Mouse (Mus musculus) ES-E14 (cell line): ENCODE results near the gene Hist1h2ah. TPM values are rescaled to one million over a fixed set of nuclear protein-coding genes. Genes with fewer than 3 reads are reported as not detected.

Source experiments
- DNase-seq: peaks from one replicate; pipeline ENCODE4 v3.0.0-alpha.2; 2013; ENCODE audit warnings: low read depth, low spot score
- H3K27ac ChIP-seq: 2 replicates; pipeline ENCODE4 v1.5.1; 2012; ENCODE audit warnings: low read depth, mild to moderate bottlenecking, low read length, moderate library complexity, mixed read lengths; ENCODE audit not compliant: poor library complexity, insufficient read depth, severe bottlenecking
- H3K36me3 ChIP-seq: 2 replicates; pipeline ENCODE4 v1.6.1; 2012; ENCODE audit warnings: mild to moderate bottlenecking, low read length, moderate library complexity, mixed read lengths; ENCODE audit not compliant: control insufficient read depth, poor library complexity, insufficient read depth, severe bottlenecking
- H3K4me1 ChIP-seq, 2 experiments: fragments of 150-350 bp in 1 of 2; sonication (generic) in 1 of 2; 2 replicates each; pipeline ENCODE4 v1.6.1; 2012; ENCODE audit warnings: low read length in 2 of 2, mild to moderate bottlenecking in 1 of 2, mixed read lengths in 1 of 2; ENCODE audit not compliant: control insufficient read depth in 2 of 2, insufficient read depth in 2 of 2, poor library complexity in 1 of 2
- H3K4me3 ChIP-seq, 2 experiments: fragments of 150-350 bp in 1 of 2; sonication (generic) in 1 of 2; 2 replicates each; pipeline ENCODE4 v1.5.1; 2012; ENCODE audit warnings: low read length in 2 of 2, low read depth in 1 of 2, mild to moderate bottlenecking in 1 of 2, mixed read lengths in 1 of 2; ENCODE audit not compliant: insufficient read depth in 1 of 2, poor library complexity in 1 of 2, severe bottlenecking in 1 of 2
- H3K9ac ChIP-seq: 2 replicates; pipeline ENCODE4 v1.6.1; 2012; ENCODE audit warnings: low read depth, mild to moderate bottlenecking, low read length, mixed read lengths; ENCODE audit not compliant: poor library complexity, insufficient read depth, severe bottlenecking
- H3K9me3 ChIP-seq: fragments of 150-350 bp; sonication (generic); 2 replicates; pipeline ENCODE4 v1.6.1; 2012; ENCODE audit warnings: low read depth, mild to moderate bottlenecking, low read length; ENCODE audit not compliant: control insufficient read depth, insufficient read depth
- CHD2 ChIP-seq: IDR thresholded peaks from 2 replicates; pipeline ENCODE4 v1.6.1; 2014; ENCODE audit warnings: mild to moderate bottlenecking, low read depth, low read length, inconsistent platforms
- HCFC1 ChIP-seq: IDR thresholded peaks from 2 replicates; pipeline ENCODE4 v1.6.1; 2012; ENCODE audit warnings: low read length, inconsistent platforms, borderline replicate concordance; ENCODE audit not compliant: insufficient read depth
- MAFK ChIP-seq: IDR thresholded peaks from 2 replicates; pipeline ENCODE4 v1.6.1; 2014; ENCODE audit warnings: mild to moderate bottlenecking, low read depth, low read length, inconsistent platforms; ENCODE audit not compliant: insufficient read depth
- ZC3H11A ChIP-seq: IDR thresholded peaks from 2 replicates; pipeline ENCODE4 v1.6.1; 2012; ENCODE audit warnings: low read depth, mild to moderate bottlenecking, inconsistent platforms, low read length, borderline replicate concordance
- ZNF384 ChIP-seq: IDR thresholded peaks from 2 replicates; pipeline ENCODE4 v1.6.1; 2012; ENCODE audit warnings: low read depth, low read length, inconsistent platforms
- in situ Hi-C, 2 experiments: fragments of 600-800 bp; cut with MboI; formaldehyde crosslinking; loops; one replicate each; pipeline ENCODE4 v1.15.1; 2025; ENCODE audit warnings: low sequenced_read_pairs in 2 of 2, inconsistent platforms in 1 of 2; ENCODE audit not compliant: unreplicated experiment in 2 of 2
- total RNA-seq: library from RNA; depleted of rRNA; stranded (reverse); fragments of 300-350 nt; gene quantifications from 2 replicates; pipeline ENCODE4 v1.2.3, GENCODE M21; 2012

Gene Hist1h2ah
- total RNA-seq, 1 experiment, result 1,543 TPM

GRCm38 (mm10) chr13:22039364-22039763, 4.0 kb upstream of the Hist1h2ah start:
- TF ChIP-seq MAFK, result no peak
- no peaks in the 10 kb centered on the region for H3K4me1 ChIP-seq
- H3K9ac ChIP-seq, result no peak overlapping the region; the same call in 1 of the 2 replicates
- in situ Hi-C loops, result loop anchor here (10.0 to 25.0 kb wide), 8 partner anchors 302 to 1723 kb away; partner anchors contain the start of genes Hist1h4j (in 2 of the 2), Abt1 (in 1 of the 2), Hist1h1a (in 1 of the 2) and Hist1h1d (in 1 of the 2)
- no peak for DNase-seq
- H3K27ac ChIP-seq, result no peak overlapping the region; the same call in 1 of the 2 replicates
- H3K4me3 ChIP-seq, result peak overlapping the region in 1 of 2 experiments; percentile 42; a peak in 1 of 4 replicates
- H3K36me3 ChIP-seq, result no peaks in the 10 kb centered on the region
- no peaks in the 10 kb centered on the region for H3K9me3 ChIP-seq

- H3K27ac ChIP-seq, result peak overlapping the region; percentile 47; the same call in 1 of the 2 replicates
- H3K36me3 ChIP-seq, result no peaks in the 10 kb centered on the region
- no peak for DNase-seq
- H3K4me1 ChIP-seq, result peaks cover 0 to 8% of the 10 kb centered on the region in 2 experiments; a peak in 1 of 4 replicates
- H3K4me3 ChIP-seq, result no peak overlapping the region
- H3K9me3 ChIP-seq, result no peaks in the 10 kb centered on the region
- TF ChIP-seq CHD2, result no peak
- TF ChIP-seq MAFK, result no peak
- TF ChIP-seq HCFC1, result no peak
- no peak for TF ChIP-seq ZNF384
- TF ChIP-seq ZC3H11A, result no peak
- in situ Hi-C loops, result loop anchor here (10.0 to 25.0 kb wide), 8 partner anchors 300 to 1725 kb away; partner anchors contain the start of genes Hist1h4j (in 2 of the 2), Abt1 (in 1 of the 2), Hist1h1a (in 1 of the 2) and Hist1h1d (in 1 of the 2)
- peak overlapping the region; percentile 27; the same call in 1 of the 2 replicates for H3K9ac ChIP-seq
Measured at GRCm38 (mm10) chr13:22037415-22037814, 2.0 kb upstream of the Hist1h2ah start.

- in situ Hi-C loops, result loop anchor here (10.0 to 25.0 kb wide), 8 partner anchors 300 to 1725 kb away; partner anchors contain the start of genes Hist1h4j (in 2 of the 2), Abt1 (in 1 of the 2), Hist1h1a (in 1 of the 2) and Hist1h1d (in 1 of the 2)
- H3K27ac ChIP-seq, result peak overlapping the region; percentile 47; the same call in 1 of the 2 replicates
- H3K36me3 ChIP-seq, result no peaks in the 10 kb centered on the region
- H3K4me3 ChIP-seq, result peak overlapping the region; percentile 4 to 58; a peak in 2 of 4 replicates
- peak overlapping the region; percentile 66; the same call in 1 of the 2 replicates for H3K9ac ChIP-seq
- TF ChIP-seq ZC3H11A, result no peak
- TF ChIP-seq CHD2, result no peak
- TF ChIP-seq HCFC1, result no peak
- TF ChIP-seq MAFK, result no peak
- TF ChIP-seq ZNF384, result no peak
- no peak for DNase-seq
- H3K4me1 ChIP-seq, result peaks cover 0 to 8% of the 10 kb centered on the region in 2 experiments; a peak in 1 of 4 replicates
- no peaks in the 10 kb centered on the region for H3K9me3 ChIP-seq
Measured at GRCm38 (mm10) chr13:22036986-22037385, 1.6 kb upstream of the Hist1h2ah start.

- Histone ChIP-seq H3K4me3 (peak overlapping the region; percentile 4 to 58), H3K9ac (peak overlapping the region; percentile 66), H3K9me3 (no peaks in the 10 kb centered on the region), H3K4me1 (peaks cover 0 to 8% of the 10 kb centered on the region in 2 experiments; a peak in 1 of 4 replicates), H3K27ac (peak overlapping the region; percentile 47), H3K36me3 (no peaks in the 10 kb centered on the region)
- TF ChIP-seq ZNF384 (no peak), MAFK (no peak), CHD2 (no peak), HCFC1 (no peak), ZC3H11A (no peak)
- DNase-seq, result no peak
- in situ Hi-C loops, result loop anchor here (10.0 to 25.0 kb wide), 8 partner anchors 299 to 1726 kb away; partner anchors contain the start of genes Hist1h4j (in 2 of the 2), Abt1 (in 1 of the 2), Hist1h1a (in 1 of the 2) and Hist1h1d (in 1 of the 2)
Measured at GRCm38 (mm10) chr13:22036149-22036956, 985 bp upstream of the Hist1h2ah start.
